Mouse (Mus musculus): Measurements from ENCODE around the gene Ugt1a7c.

- TF ChIP-seq CTCF (IDR thresholded peaks at IDR 0.05; ENCODE audit: borderline replicate concordance, control insufficient read depth, extremely low read depth, insufficient read depth, low read length, poor library complexity) (no peak), POLR2A (IDR thresholded peaks at IDR 0.05; ENCODE audit: control insufficient read depth, extremely low read depth, insufficient read depth, low read length, poor library complexity) (no peak)
These were observed 8.7 kb upstream of the Ugt1a7c start for GRCm38 (mm10) chr1:88086125-88086524.

Measured in thymus, adult 2 months (tissue).